Mouse (Mus musculus) myocyte (in vitro differentiated cells): ENCODE results near the gene Hlx. TPM values are rescaled to one million over a fixed set of nuclear protein-coding genes. Genes with fewer than 3 reads are reported as not detected.

Source experiments
- H3K27me3 ChIP-seq: one replicate; pipeline ENCODE4 v1.6.1; 2011; ENCODE audit not compliant: control insufficient read depth, insufficient read depth, insufficient read length
- H3K36me3 ChIP-seq: one replicate; pipeline ENCODE4 v1.6.1; 2011; ENCODE audit not compliant: control insufficient read depth, insufficient read depth
- H3K4me2 ChIP-seq: one replicate; pipeline ENCODE4 v1.6.1; 2011; ENCODE audit warnings: low read depth, control low read depth
- H3K4me3 ChIP-seq: one replicate; pipeline ENCODE4 v1.5.1; 2011; ENCODE audit warnings: mild to moderate bottlenecking, control low read depth, moderate library complexity
- H3K79me2 ChIP-seq: one replicate; pipeline ENCODE4 v1.6.1; 2011; ENCODE audit not compliant: control insufficient read depth, insufficient read depth
- H3ac ChIP-seq: one replicate; pipeline ENCODE4 v1.6.1; 2011; ENCODE audit not compliant: control insufficient read depth, insufficient read length
- CEBPB ChIP-seq: IDR thresholded peaks from 2 replicates; pipeline ENCODE4 v1.6.1; 2011; ENCODE audit warnings: mild to moderate bottlenecking, moderate library complexity; ENCODE audit not compliant: poor library complexity, insufficient read depth, severe bottlenecking
- E2F4 ChIP-seq: IDR thresholded peaks from one replicate; pipeline ENCODE4 v1.6.1; 2011; ENCODE audit warnings: mild to moderate bottlenecking, control low read depth, moderate library complexity; ENCODE audit not compliant: insufficient read depth
- MAX ChIP-seq: IDR thresholded peaks from one replicate; pipeline ENCODE4 v1.6.1; 2011; ENCODE audit warnings: low read depth, mild to moderate bottlenecking, control low read depth
- MYOD1 ChIP-seq, 3 experiments: IDR thresholded peaks; one replicate each; pipeline ENCODE4 v1.6.1; 2011; ENCODE audit warnings: control low read depth in 2 of 3, low read depth in 2 of 3, mild to moderate bottlenecking in 2 of 3, moderate library complexity in 1 of 3; ENCODE audit not compliant: insufficient read length in 2 of 3, control insufficient read depth in 1 of 3
- MYOG ChIP-seq, 3 experiments: IDR thresholded peaks; one replicate each; pipeline ENCODE4 v1.6.1; 2011; ENCODE audit warnings: control low read depth in 2 of 3, low read depth in 2 of 3, mild to moderate bottlenecking in 2 of 3; ENCODE audit not compliant: insufficient read length in 2 of 3, control insufficient read depth in 1 of 3, insufficient read depth in 1 of 3
- POLR2A ChIP-seq: IDR thresholded peaks from one replicate; pipeline ENCODE4 v1.6.1; 2011; ENCODE audit warnings: low read depth, mild to moderate bottlenecking, control low read depth, moderate library complexity; ENCODE audit not compliant: insufficient read length
- POLR2AphosphoS2 ChIP-seq: IDR thresholded peaks from one replicate; pipeline ENCODE4 v1.6.1; 2011; ENCODE audit warnings: low read depth, control low read depth; ENCODE audit not compliant: insufficient read length
- REST ChIP-seq: IDR thresholded peaks from one replicate; pipeline ENCODE4 v1.6.1; 2011; ENCODE audit warnings: mild to moderate bottlenecking, control low read depth, moderate library complexity; ENCODE audit not compliant: insufficient read depth, insufficient read length
- SRF ChIP-seq: IDR thresholded peaks from one replicate; pipeline ENCODE4 v1.6.1; 2011; ENCODE audit warnings: low read depth; ENCODE audit not compliant: control insufficient read depth, insufficient read length
- TCF12 ChIP-seq: IDR thresholded peaks from one replicate; pipeline ENCODE4 v1.6.1; 2011; ENCODE audit warnings: mild to moderate bottlenecking, control low read depth; ENCODE audit not compliant: poor library complexity, insufficient read depth, severe bottlenecking
- TCF3 ChIP-seq: IDR thresholded peaks from one replicate; pipeline ENCODE4 v1.6.1; 2011; ENCODE audit warnings: low read depth, control low read depth; ENCODE audit not compliant: insufficient read length
- USF1 ChIP-seq: IDR thresholded peaks from one replicate; pipeline ENCODE4 v1.6.1; 2011; ENCODE audit warnings: low read depth, mild to moderate bottlenecking, control low read depth, moderate library complexity
- polyA plus RNA-seq: library from polyadenylated mRNA; unstranded; fragments of >200 nt; fragmentation: generic; extraction: Trizol; gene quantifications from one replicate; pipeline ENCODE4 v1.2.1, GENCODE M21; 2012; ENCODE audit warnings: missing spikeins

The Hlx gene
- polyA plus RNA-seq, 1 experiment = 15.8 TPM

DNA sequence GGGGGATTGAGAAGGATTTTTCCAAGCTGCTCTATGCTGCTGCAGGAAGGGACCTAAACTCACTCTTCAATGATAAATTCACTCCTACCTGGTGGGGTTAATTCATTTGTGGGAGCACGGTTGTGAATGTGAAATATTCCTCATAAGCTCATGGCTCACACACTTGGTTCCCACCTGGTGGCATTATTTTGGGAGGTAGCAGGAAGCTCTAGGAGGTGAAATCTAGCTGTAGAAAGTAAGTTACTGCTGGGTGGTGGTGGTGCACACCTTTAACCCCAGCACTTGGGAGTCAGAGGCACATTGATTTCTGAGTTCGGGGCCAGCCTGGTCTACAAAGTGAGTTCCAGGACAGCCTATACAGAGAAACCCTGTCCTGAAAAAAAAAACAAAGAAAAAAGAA, 4.8 kb upstream of the Hlx start:
- Histone ChIP-seq H3K27me3 (no peaks in the 10 kb centered on the region), H3K36me3 (no peaks in the 10 kb centered on the region), H3K79me2 (no peaks in the 10 kb centered on the region)

DNA sequence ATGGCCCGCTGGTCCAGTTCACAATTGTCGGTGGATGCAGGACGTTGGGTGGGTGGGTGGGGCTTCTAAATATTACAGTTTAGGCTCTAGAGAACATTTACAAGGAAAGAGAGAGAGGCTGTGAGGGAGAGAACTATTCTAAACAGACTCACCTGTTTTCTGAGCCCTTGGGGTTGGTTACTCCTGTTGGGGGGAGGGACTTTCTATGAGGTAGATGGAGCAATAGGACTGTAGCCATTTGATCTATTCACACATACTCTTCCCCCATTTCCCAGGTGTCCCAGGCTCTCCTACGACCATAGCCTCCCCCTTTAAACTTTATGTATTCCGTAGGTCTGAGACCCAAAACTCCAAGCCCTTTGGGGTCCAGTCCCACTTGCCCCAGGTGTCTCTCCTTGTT, 3.8 kb upstream of the Hlx start:
- no peak overlapping the region for H3K4me2 ChIP-seq
- no peaks in the 10 kb centered on the region for H3K36me3 ChIP-seq
- no peaks in the 10 kb centered on the region for H3K27me3 ChIP-seq
- H3K79me2 ChIP-seq = peaks cover 5% of the 10 kb centered on the region
- H3ac ChIP-seq = no peak overlapping the region
- TF ChIP-seq MYOD1 (IDR thresholded peaks at IDR 0.05; ENCODE audit: control insufficient read depth in 1 of 3, insufficient read length in 2 of 3, low read depth in 2 of 3) (no peak), TCF12 (no peak), REST (no peak), TCF3 (no peak), MAX (no peak), CEBPB (no peak), USF1 (no peak), E2F4 (no peak), POLR2A (no peak), MYOG (IDR thresholded peaks at IDR 0.05; ENCODE audit: control insufficient read depth in 1 of 3, insufficient read depth in 1 of 3, insufficient read length in 2 of 3, low read depth in 2 of 3) (no peak), POLR2AphosphoS2 (no peak)
- H3K4me3 ChIP-seq = no peak overlapping the region

More for the DNA sequence above, 4.8 kb upstream of the Hlx start:
- H3K4me3 ChIP-seq = no peak overlapping the region
- no peak overlapping the region for H3ac ChIP-seq
- TF ChIP-seq E2F4 (no peak), TCF12 (no peak), USF1 (no peak), TCF3 (no peak), MAX (no peak), POLR2A (no peak), POLR2AphosphoS2 (no peak)
- H3K4me2 ChIP-seq = no peak overlapping the region

DNA sequence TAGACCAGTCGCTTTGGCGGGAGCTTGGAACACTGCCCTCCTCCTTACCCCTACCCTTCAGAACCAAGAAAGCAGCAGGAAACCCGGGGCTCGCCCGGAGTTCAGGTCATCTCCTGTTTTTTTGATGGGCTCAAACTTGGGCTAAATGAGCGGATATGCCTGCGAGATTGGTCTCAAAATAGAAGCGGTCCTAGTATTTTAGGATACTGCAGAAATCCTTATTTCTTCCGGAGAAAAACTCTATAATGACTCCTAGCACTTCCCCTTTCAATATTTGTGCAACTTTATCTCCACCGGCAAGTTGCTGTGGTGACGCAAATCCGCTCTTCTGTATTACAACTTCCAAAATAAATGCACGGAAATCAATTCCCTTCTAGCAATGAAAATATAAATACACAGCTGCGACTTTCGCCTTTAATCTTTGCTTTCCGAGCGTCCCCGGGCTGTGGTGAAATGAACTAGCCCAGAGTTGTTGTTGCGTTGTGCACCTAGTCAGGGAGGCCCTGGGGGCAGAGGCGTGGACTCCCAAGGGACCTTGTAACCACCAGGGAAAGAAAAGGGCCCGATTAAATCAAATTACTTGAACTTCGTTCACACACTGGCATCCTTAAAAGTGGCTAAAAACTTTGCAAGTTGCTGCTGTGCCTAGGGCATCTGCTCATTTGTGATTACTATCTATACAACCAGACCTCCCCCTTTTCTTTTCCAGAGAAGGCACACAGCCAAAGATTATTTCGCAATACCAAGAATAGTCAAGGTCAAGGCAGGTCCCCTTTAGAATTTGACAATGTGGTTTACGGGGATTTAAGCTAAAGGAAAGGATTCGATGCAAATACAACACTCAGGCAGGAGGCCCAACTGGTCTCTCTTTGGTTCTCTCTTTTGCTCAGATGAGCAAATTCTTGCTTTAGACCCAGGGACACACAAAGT, 2.8 kb upstream of the Hlx start:
- H3K4me3 ChIP-seq = no peak overlapping the region
- peaks cover 15% of the 10 kb centered on the region for H3K79me2 ChIP-seq
- no peaks in the 10 kb centered on the region for H3K27me3 ChIP-seq
- H3K36me3 ChIP-seq = peaks cover under 1% of the 10 kb centered on the region
- peak; percentile 57; the same call in 1 of the 2 replicates for TF ChIP-seq CEBPB
- TF ChIP-seq MAX = no peak
- TF ChIP-seq MYOG (IDR thresholded peaks at IDR 0.05; ENCODE audit: control insufficient read depth in 1 of 3, insufficient read depth in 1 of 3, insufficient read length in 2 of 3, low read depth in 2 of 3) = no peak
- no peak for TF ChIP-seq MYOD1 (IDR thresholded peaks at IDR 0.05; ENCODE audit: control insufficient read depth in 1 of 3, insufficient read length in 2 of 3, low read depth in 2 of 3)
- TF ChIP-seq POLR2AphosphoS2 = no peak
- no peak for TF ChIP-seq TCF12
- no peak overlapping the region for H3ac ChIP-seq
- no peak overlapping the region for H3K4me2 ChIP-seq

DNA sequence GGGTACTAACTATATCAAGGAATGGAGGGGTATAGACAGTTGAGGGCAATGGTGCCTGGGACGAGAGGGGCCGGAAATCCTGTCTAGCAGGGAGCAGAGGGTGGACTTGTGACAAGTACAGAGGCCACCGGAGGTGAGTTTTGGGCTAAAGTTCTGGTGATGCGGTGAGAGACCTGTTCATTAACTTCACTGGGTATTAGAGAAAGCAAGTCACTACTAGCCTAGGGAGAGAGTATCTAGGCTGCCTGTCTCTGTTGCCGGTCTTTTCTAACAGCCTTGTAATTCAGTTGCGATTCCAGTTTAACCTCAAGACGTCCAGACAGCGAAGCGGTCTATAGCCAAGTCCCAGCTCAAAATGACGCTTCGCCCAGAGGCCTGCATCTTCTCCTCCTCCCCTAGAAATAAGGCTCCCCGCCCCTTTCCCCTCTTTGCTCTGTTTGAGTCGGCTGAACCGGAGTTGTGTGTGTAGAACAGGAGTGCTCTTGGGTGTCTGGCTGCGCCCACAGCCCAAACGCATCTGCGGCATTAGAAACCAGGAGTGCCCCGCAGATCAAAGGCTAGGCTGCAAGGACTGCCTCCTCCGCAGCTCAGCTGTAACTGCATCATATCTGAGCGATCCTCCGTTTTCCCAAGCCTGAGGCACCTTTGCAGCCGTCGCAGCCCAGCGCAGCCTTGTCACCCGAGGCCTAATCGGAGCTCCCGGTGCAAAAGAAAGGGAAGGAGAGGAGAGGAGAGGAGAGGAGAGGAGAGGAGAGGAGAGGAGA, 1.8 kb upstream of the Hlx start:
- peaks cover 8% of the 10 kb centered on the region for H3K36me3 ChIP-seq
- no peaks in the 10 kb centered on the region for H3K27me3 ChIP-seq
- H3K79me2 ChIP-seq = peaks cover 25% of the 10 kb centered on the region
- TF ChIP-seq MYOD1 (IDR thresholded peaks at IDR 0.05; ENCODE audit: control insufficient read depth in 1 of 3, insufficient read length in 2 of 3, low read depth in 2 of 3) = no peak
- no peak for TF ChIP-seq TCF3
- no peak for TF ChIP-seq POLR2A
- TF ChIP-seq USF1 = no peak
- TF ChIP-seq POLR2AphosphoS2 = no peak
- no peak for TF ChIP-seq REST
- no peak overlapping the region for H3K4me3 ChIP-seq
- no peak overlapping the region for H3ac ChIP-seq
- no peak overlapping the region for H3K4me2 ChIP-seq

DNA sequence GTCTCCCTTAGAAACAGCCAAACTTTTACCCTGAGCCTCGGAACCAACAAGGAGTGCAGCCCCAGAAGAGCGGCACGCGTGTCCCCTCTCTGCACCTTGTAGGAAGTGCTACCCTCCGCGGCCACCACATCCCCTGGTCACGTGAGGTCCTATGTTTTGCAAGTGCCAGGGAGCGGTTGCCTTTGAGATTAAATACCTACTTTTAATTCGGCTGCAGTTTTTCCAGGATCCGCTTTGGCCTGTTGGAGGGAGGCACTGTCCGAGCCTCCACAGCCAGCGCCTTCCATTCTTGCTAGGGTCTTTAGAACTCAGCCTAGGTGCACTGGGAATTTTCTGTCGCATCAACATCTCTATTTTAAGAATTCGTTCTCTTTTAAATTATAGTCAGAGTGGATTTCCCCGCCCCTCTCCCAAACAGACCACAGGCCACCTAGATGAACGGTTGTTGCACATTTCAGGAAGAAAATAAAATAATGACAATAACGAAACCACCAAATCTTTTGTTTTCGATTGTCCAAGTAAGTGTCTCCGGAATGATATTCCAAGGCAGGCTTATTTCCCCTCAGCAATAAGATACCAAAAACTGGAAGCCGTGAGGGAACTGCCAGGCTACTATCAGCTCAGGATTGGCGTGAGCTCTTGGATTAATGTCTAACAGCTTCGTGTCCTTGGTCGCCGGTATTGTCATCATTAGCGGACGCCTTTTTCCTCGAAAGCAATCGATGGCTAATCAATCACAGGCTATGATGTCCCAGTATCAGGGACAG, 1.1 kb upstream of the Hlx start:
- no peak overlapping the region for H3ac ChIP-seq
- TF ChIP-seq MAX (no peak), TCF3 (no peak), E2F4 (no peak), TCF12 (no peak), POLR2A (no peak), MYOD1 (IDR thresholded peaks at IDR 0.05; ENCODE audit: control insufficient read depth in 1 of 3, insufficient read length in 2 of 3, low read depth in 2 of 3) (no peak), USF1 (no peak), SRF (no peak), CEBPB (no peak), REST (no peak), POLR2AphosphoS2 (no peak), MYOG (IDR thresholded peaks at IDR 0.05; ENCODE audit: control insufficient read depth in 1 of 3, insufficient read depth in 1 of 3, insufficient read length in 2 of 3, low read depth in 2 of 3) (no peak)
- H3K4me2 ChIP-seq = peak overlapping the region; percentile 86
- H3K27me3 ChIP-seq = no peaks in the 10 kb centered on the region
- H3K4me3 ChIP-seq = peak overlapping the region; percentile 75
- peaks cover 13% of the 10 kb centered on the region for H3K36me3 ChIP-seq
- H3K79me2 ChIP-seq = peaks cover 33% of the 10 kb centered on the region
